Mouse (Mus musculus) subcutaneous adipose tissue, adult 2 months (tissue): Measurements from ENCODE around the gene Meiob. TPM values are rescaled to one million over a fixed set of nuclear protein-coding genes. Genes with fewer than 3 reads are reported as not detected.

Experiments used
- polyA plus RNA-seq: library from polyadenylated mRNA; depleted of rRNA; stranded (reverse); fragments of >200 nt; gene quantifications from 2 replicates; pipeline ENCODE4 v1.2.3, GENCODE M21; 2012; ENCODE audit warnings: low replicate concordance; rRNA removed

Gene Meiob
- 0.10 TPM in 1 of 2 replicates, not detected in the other for polyA plus RNA-seq

DNA sequence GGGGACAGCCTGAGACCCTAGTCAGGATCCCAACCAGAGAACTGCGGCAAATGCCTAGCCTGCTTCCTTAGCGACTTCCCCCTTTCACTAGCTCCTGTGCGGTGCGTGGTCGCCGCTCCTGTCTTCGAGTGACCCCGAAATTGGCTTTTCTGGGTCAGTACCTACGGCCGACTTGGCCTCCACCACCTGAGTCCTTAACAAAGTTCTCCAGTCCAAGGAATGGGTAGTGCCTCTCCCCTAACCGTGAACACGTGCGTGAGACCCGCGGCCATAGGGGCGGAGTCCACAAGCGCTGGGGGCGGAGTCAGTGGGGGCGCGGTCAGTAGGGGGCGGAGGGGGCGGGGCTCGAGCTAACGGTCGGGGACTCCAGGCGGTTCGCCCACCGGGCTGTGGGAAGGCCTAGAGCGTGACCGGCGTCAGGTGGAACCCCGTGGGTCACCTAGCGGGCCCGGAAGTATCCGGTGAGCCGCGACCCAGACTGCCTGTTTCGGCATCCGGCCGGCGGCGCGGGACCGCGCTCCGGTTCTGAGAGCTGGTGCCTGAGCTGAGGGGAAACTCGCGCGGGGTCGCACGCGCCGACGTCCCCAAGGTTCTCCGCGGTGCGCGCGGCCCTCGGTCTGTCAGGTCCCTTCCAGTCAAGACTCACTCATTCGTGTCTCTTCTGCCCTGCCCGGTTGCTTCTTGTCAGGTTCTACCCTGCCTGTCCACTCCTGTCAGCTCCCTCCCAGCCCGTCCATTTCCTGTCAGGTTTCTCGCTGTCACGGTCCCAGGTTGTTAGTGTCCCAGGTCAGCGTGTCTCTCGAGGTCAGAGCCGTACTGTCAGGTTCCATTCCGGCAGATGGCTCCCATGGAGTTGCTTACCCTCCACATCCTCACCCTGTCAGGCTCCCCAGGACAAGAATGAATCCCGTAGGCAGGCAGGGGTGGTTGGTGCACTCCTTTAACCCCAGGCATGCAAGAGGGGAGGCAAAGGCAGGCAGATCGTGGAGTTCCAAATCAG, at the start of gene Meiob:
TSS of gene Meiob (plus strand) at position 338 of the 1,000 bp plus-strand sequence.

GRCm38 (mm10) chr17:24839842-24840241, 35.8 kb downstream of the Meiob start, which contains the start of gene Hagh:
Gene Hagh (plus strand): TSS chr17:24840143.

DNA sequence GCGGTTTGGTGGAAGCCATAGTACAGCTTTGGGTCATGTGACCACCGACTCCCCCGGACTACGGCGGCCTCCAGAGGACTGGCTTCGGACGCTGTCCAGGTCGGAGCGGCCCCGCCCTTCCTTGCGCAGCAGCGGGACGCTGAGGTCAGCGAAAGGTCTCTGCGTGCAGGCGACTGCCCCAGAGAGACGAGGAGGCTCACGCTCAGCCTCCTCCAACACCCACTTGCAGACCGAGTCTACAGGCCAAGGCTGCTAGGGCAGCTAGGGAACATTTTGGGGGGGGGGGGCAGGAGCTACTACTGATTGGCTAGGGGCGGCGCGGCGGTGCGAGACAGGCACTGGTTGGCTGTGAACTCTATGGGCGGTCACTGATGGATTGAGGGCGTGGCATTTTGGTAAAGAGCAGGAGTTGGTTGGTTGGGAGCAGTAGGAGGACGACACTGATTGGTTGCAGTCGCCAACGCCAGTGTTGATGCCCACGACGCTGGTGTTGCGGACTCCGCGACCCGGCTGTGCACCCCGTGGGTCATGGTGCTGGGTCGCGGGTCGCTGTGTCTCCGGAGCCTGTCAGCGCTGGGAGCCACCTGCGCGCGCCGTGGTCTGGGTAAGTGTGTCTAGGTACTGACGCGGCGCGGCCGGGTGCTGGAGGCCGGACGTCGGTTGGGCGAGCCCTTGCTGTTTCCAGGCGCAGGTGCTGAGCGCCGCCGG, 46.1 kb downstream of the Meiob start, which contains the start of gene Fahd1:
TSS of gene Fahd1 (minus strand) at position 300 of the 708 bp plus-strand sequence.

DNA sequence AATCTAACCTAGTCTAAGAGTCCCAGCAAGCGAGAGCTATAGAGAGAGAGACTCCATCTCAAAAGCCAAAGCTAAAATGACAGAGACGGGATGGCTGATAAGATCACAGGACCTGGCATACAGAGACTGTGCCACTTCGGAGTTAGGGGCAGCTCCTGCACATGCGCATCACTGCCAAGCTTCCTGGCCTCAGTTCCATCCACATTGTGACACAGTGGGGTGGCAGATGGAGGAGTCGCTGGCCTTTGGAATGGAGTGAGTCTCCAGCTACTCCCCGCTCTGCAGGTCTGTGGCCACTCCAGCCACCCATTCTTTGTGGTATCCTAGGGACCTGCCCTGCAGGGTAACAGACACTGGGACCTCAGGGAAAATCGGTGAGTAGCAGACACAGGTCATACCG, 61.7 kb downstream of the Meiob start, which contains the start of gene Igfals:
TSS of gene Igfals (plus strand) at position 222 of the 400 bp plus-strand sequence.

DNA sequence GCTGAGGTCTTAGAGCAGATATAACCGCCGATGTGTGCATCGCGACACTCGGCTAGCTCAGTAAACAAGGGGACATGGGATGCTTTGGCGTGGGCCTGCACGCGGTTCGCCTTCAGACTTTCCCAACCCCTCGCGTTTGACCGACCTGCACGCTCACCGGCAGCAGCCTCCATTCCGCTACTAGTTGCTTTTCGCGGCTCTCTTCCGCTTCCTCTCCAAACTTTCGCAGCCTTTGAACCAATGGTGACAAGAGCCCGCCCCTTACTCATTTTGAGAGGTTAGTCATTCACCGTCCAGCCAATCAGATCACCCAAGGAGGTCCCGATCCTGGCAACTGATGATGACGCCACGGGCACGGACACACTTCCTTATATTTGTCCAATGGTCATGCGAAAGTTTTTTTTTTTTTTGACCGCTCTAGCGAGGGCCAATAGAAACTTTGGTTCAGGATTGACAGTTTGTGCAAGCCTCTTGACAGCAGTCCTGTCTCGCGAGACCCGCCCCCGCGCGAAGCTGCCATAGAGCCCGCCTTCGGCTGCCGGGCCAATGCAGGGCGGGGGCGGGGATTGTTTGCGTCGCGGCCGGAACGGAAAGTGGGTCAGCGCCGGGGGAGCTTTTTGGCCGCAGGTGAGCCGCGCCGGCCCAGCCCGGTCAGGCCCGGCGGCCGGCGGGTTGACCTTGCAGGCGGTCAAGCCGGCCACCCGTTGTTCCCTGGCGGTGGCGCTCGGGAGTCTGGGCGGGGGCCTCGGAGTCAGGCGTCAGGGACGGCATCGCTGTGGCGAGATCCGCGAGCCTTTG, 82.2 kb downstream of the Meiob start, which contains the start of the genes Nubp2 and Spsb3:
TSS of gene Nubp2 (minus strand) at position 216 of the 798 bp plus-strand sequence.
TSS of gene Spsb3 (plus strand) at position 510 of the 798 bp plus-strand sequence.

Other genes starting within 250 kb of the Meiob start
- 180 and 186 TPM in 2 replicates for gene Tsc2, start 171.7 kb upstream of the Meiob start, polyA plus RNA-seq
- 21.7 and 22.7 TPM in 2 replicates for gene Nthl1, start 171.6 kb upstream of the Meiob start, polyA plus RNA-seq
- 159 and 182 TPM in 2 replicates for gene Slc9a3r2, start 154.0 kb upstream of the Meiob start, polyA plus RNA-seq
- gene Npw, start 145.8 kb upstream of the Meiob start, polyA plus RNA-seq, result 0.75 and 0.93 TPM in 2 replicates
- gene Zfp598, start 134.6 kb upstream of the Meiob start, polyA plus RNA-seq, result 59.9 and 96.8 TPM in 2 replicates
- gene Syngr3, start 114.3 kb upstream of the Meiob start, polyA plus RNA-seq, result 0.24 and 0.55 TPM in 2 replicates
- gene Gfer, start 108.1 kb upstream of the Meiob start, polyA plus RNA-seq, result 32.2 and 33.0 TPM in 2 replicates
- gene Noxo1, start 108.1 kb upstream of the Meiob start, polyA plus RNA-seq, result 7.8 and 11.2 TPM in 2 replicates
- 62.3 and 93.0 TPM in 2 replicates for gene Tbl3, start 96.6 kb upstream of the Meiob start, polyA plus RNA-seq
- gene Rnf151, start 86.2 kb upstream of the Meiob start, polyA plus RNA-seq, result 0.13 and 0.19 TPM in 2 replicates
- 1,499 and 4,382 TPM in 2 replicates for gene Rps2, start 86.2 kb upstream of the Meiob start, polyA plus RNA-seq
- gene Ndufb10, start 79.8 kb upstream of the Meiob start, polyA plus RNA-seq, result 368 and 449 TPM in 2 replicates
- gene Rpl3l, start 76.5 kb upstream of the Meiob start, polyA plus RNA-seq, result 0.15 and 0.24 TPM in 2 replicates
- 104 and 170 TPM in 2 replicates for gene Msrb1, start 67.6 kb upstream of the Meiob start, polyA plus RNA-seq
- 0.80 and 5.6 TPM in 2 replicates for gene Hs3st6, start 51.3 kb upstream of the Meiob start, polyA plus RNA-seq
- 97.3 and 196 TPM in 2 replicates for gene Hagh, start 35.9 kb downstream of the Meiob start, polyA plus RNA-seq
- gene Fahd1, start 46.1 kb downstream of the Meiob start, polyA plus RNA-seq, result 10.9 and 14.8 TPM in 2 replicates
- 50.0 and 143 TPM in 2 replicates for gene Igfals, start 61.7 kb downstream of the Meiob start, polyA plus RNA-seq
- gene Nubp2, start 82.1 kb downstream of the Meiob start, polyA plus RNA-seq, result 32.7 and 38.4 TPM in 2 replicates
- 53.0 and 84.0 TPM in 2 replicates for gene Spsb3, start 82.4 kb downstream of the Meiob start, polyA plus RNA-seq
- gene Eme2, start 90.8 kb downstream of the Meiob start, polyA plus RNA-seq, result 30.9 and 44.6 TPM in 2 replicates
- gene Mrps34, start 90.8 kb downstream of the Meiob start, polyA plus RNA-seq, result 141 and 210 TPM in 2 replicates
- 39.5 and 77.7 TPM in 2 replicates for gene Nme3, start 92.2 kb downstream of the Meiob start, polyA plus RNA-seq
- gene Mapk8ip3, start 132.7 kb downstream of the Meiob start, polyA plus RNA-seq, result 103 and 150 TPM in 2 replicates
- 33.2 and 36.8 TPM in 2 replicates for gene Jpt2, start 156.4 kb downstream of the Meiob start, polyA plus RNA-seq
- 18.4 and 29.4 TPM in 2 replicates for gene Cramp1l, start 211.5 kb downstream of the Meiob start, polyA plus RNA-seq
- 14.3 and 23.1 TPM in 2 replicates for gene Ift140, start 211.8 kb downstream of the Meiob start, polyA plus RNA-seq